Mouse (Mus musculus): Measurements from ENCODE around the gene Sell. TPM values are rescaled to one million over a fixed set of nuclear protein-coding genes. Genes with fewer than 3 reads are reported as not detected.

The Sell gene
- polyA plus RNA-seq, 1 experiment: 66.6 TPM

DNA sequence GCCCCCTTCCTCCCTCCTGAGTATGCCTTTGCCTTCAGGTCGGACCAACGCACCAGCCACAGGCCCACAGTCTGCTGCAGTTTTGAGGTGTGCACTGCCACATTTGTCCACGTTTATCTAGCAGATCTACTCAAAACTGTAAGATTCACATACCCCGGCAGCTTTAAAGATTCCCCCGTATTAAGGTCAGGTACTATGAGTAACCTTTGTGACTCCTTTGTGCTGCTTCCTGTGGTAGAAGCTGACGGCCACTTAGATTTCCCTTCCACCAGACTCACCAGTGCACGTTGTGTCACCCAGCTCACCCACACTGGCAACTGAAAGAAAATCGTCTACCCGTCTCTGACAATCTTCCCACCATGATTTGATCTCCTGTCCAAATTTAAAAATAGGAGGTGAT, 11.3 kb downstream of the Sell start:
- peaks cover 33% of the 10 kb centered on the region for H3K36me3 ChIP-seq (ENCODE audit: control insufficient read depth, insufficient read depth, low read length)
- no peak overlapping the region for H3K4me3 ChIP-seq (ENCODE audit: control insufficient read depth, insufficient read depth, low read length)
- no peak for DNase-seq
- H3K4me1 ChIP-seq (replicated peaks; ENCODE audit: control insufficient read depth, insufficient read depth, low read length): peaks cover 36% of the 10 kb centered on the region
- H3K27me3 ChIP-seq (ENCODE audit: control insufficient read depth, insufficient read depth, low read length): no peaks in the 10 kb centered on the region
- no peak for TF ChIP-seq POLR2A (IDR thresholded peaks at IDR 0.05; ENCODE audit: control insufficient read depth, extremely low read depth, insufficient read depth, low read length, poor library complexity)
- no peak for TF ChIP-seq CTCF (IDR thresholded peaks at IDR 0.05; ENCODE audit: borderline replicate concordance, control insufficient read depth, extremely low read depth, insufficient read depth, low read length, poor library complexity)
- WGBS: 13% methylated on average over 9 of the region's 9 CpGs
- H3K27ac ChIP-seq (ENCODE audit: control insufficient read depth, insufficient read depth, low read length): peak overlapping the region; percentile 58; the same call in 1 of the 2 replicates

DNA sequence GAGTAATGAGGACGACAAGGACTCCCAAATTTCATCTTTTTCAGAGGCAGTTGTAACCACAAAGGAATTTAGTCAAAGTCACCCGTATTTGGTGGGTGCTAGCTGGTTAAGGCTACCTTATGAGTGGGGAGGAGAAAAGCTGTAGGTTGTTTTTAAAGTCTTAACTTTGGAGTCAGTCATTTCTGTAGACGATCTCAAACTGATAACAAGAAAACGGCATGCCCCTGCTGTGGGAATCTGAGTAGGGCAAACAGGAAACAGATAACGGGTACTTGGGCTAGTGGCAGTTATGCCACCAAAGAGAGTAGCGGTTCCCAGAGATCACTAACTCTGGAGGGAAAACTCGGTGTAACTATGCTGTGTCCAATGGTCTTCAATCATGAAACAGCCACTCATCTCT, 12.0 kb downstream of the Sell start:
- no peak for DNase-seq
- no peak overlapping the region for H3K4me3 ChIP-seq (ENCODE audit: control insufficient read depth, insufficient read depth, low read length)
- no peaks in the 10 kb centered on the region for H3K27me3 ChIP-seq (ENCODE audit: control insufficient read depth, insufficient read depth, low read length)
- H3K27ac ChIP-seq (ENCODE audit: control insufficient read depth, insufficient read depth, low read length): peak overlapping the region; percentile 47; the same call in 1 of the 2 replicates
- H3K36me3 ChIP-seq (ENCODE audit: control insufficient read depth, insufficient read depth, low read length): peaks cover 33% of the 10 kb centered on the region
- TF ChIP-seq CTCF (IDR thresholded peaks at IDR 0.05; ENCODE audit: borderline replicate concordance, control insufficient read depth, extremely low read depth, insufficient read depth, low read length, poor library complexity): no peak
- no peak for TF ChIP-seq POLR2A (IDR thresholded peaks at IDR 0.05; ENCODE audit: control insufficient read depth, extremely low read depth, insufficient read depth, low read length, poor library complexity)
- WGBS: 3% methylated on average over 7 of the region's 7 CpGs
- H3K4me1 ChIP-seq (replicated peaks; ENCODE audit: control insufficient read depth, insufficient read depth, low read length): peaks cover 36% of the 10 kb centered on the region

- WGBS: 85% methylated on average over 2 of the region's 2 CpGs
- peaks cover 28% of the 10 kb centered on the region for H3K36me3 ChIP-seq (ENCODE audit: control insufficient read depth, insufficient read depth, low read length)
- H3K4me3 ChIP-seq (ENCODE audit: control insufficient read depth, insufficient read depth, low read length): no peak overlapping the region
- no peaks in the 10 kb centered on the region for H3K27me3 ChIP-seq (ENCODE audit: control insufficient read depth, insufficient read depth, low read length)
- H3K4me1 ChIP-seq (replicated peaks; ENCODE audit: control insufficient read depth, insufficient read depth, low read length): peaks cover 40% of the 10 kb centered on the region
- TF ChIP-seq POLR2A (IDR thresholded peaks at IDR 0.05; ENCODE audit: control insufficient read depth, extremely low read depth, insufficient read depth, low read length, poor library complexity): no peak
- TF ChIP-seq CTCF (IDR thresholded peaks at IDR 0.05; ENCODE audit: borderline replicate concordance, control insufficient read depth, extremely low read depth, insufficient read depth, low read length, poor library complexity): no peak
- peak overlapping the region; percentile 54; the same call in 1 of the 2 replicates for H3K27ac ChIP-seq (ENCODE audit: control insufficient read depth, insufficient read depth, low read length)
- no peak for DNase-seq
Measured at GRCm38 (mm10) chr1:164074606-164075140, 12.9 kb downstream of the Sell start.

- peaks cover 29% of the 10 kb centered on the region for H3K36me3 ChIP-seq (ENCODE audit: control insufficient read depth, insufficient read depth, low read length)
- TF ChIP-seq POLR2A (IDR thresholded peaks at IDR 0.05; ENCODE audit: control insufficient read depth, extremely low read depth, insufficient read depth, low read length, poor library complexity) (no peak), CTCF (IDR thresholded peaks at IDR 0.05; ENCODE audit: borderline replicate concordance, control insufficient read depth, extremely low read depth, insufficient read depth, low read length, poor library complexity) (no peak)
- no peak overlapping the region for H3K4me3 ChIP-seq (ENCODE audit: control insufficient read depth, insufficient read depth, low read length)
- peaks cover 36% of the 10 kb centered on the region for H3K4me1 ChIP-seq (replicated peaks; ENCODE audit: control insufficient read depth, insufficient read depth, low read length)
- H3K27me3 ChIP-seq (ENCODE audit: control insufficient read depth, insufficient read depth, low read length): no peaks in the 10 kb centered on the region
- WGBS: 81% methylated on average over 1 of the region's 1 CpGs
- DNase-seq: no peak
- peak overlapping the region; percentile 42 for H3K27ac ChIP-seq (ENCODE audit: control insufficient read depth, insufficient read depth, low read length)
Measured at GRCm38 (mm10) chr1:164075416-164075815, 13.6 kb downstream of the Sell start.

- no peak for DNase-seq
- Histone ChIP-seq H3K4me1 (replicated peaks; ENCODE audit: control insufficient read depth, insufficient read depth, low read length) (peaks cover 35% of the 10 kb centered on the region), H3K27ac (ENCODE audit: control insufficient read depth, insufficient read depth, low read length) (no peak overlapping the region; the same call in 1 of the 2 replicates)
Measured at GRCm38 (mm10) chr1:164076441-164076840, 14.7 kb downstream of the Sell start.

GRCm38 (mm10) chr1:164077031-164077430, 15.2 kb downstream of the Sell start:
- WGBS: 4% methylated on average over 3 of the region's 3 CpGs
- no peaks in the 10 kb centered on the region for H3K27me3 ChIP-seq (ENCODE audit: control insufficient read depth, insufficient read depth, low read length)
- peak; percentile 58 for DNase-seq
- peaks cover 31% of the 10 kb centered on the region for H3K4me1 ChIP-seq (replicated peaks; ENCODE audit: control insufficient read depth, insufficient read depth, low read length)
- H3K4me3 ChIP-seq (ENCODE audit: control insufficient read depth, insufficient read depth, low read length): no peak overlapping the region
- TF ChIP-seq POLR2A (IDR thresholded peaks at IDR 0.05; ENCODE audit: control insufficient read depth, extremely low read depth, insufficient read depth, low read length, poor library complexity) (no peak), CTCF (IDR thresholded peaks at IDR 0.05; ENCODE audit: borderline replicate concordance, control insufficient read depth, extremely low read depth, insufficient read depth, low read length, poor library complexity) (no peak)
- H3K36me3 ChIP-seq (ENCODE audit: control insufficient read depth, insufficient read depth, low read length): peaks cover 33% of the 10 kb centered on the region
- H3K27ac ChIP-seq (ENCODE audit: control insufficient read depth, insufficient read depth, low read length): no peak overlapping the region; the same call in 1 of the 2 replicates

More at GRCm38 (mm10) chr1:164076441-164076840, 14.7 kb downstream of the Sell start:
- WGBS: 61% methylated on average over 1 of the region's 1 CpGs
- no peak overlapping the region for H3K4me3 ChIP-seq (ENCODE audit: control insufficient read depth, insufficient read depth, low read length)
- H3K36me3 ChIP-seq (ENCODE audit: control insufficient read depth, insufficient read depth, low read length): peaks cover 33% of the 10 kb centered on the region
- no peaks in the 10 kb centered on the region for H3K27me3 ChIP-seq (ENCODE audit: control insufficient read depth, insufficient read depth, low read length)
- TF ChIP-seq POLR2A (IDR thresholded peaks at IDR 0.05; ENCODE audit: control insufficient read depth, extremely low read depth, insufficient read depth, low read length, poor library complexity) (no peak), CTCF (IDR thresholded peaks at IDR 0.05; ENCODE audit: borderline replicate concordance, control insufficient read depth, extremely low read depth, insufficient read depth, low read length, poor library complexity) (no peak)
